Mouse (Mus musculus) thymus, postnatal 4 days (tissue): ENCODE results near the gene B830017H08Rik.

Source experiments
- DNase-seq: peaks from one replicate; pipeline ENCODE4 v3.0.0; 2021

The B830017H08Rik gene

GRCm38 (mm10) chr16:17853263-17853662, 20.3 kb downstream of the B830017H08Rik start:
- no peak for DNase-seq

- no peak for DNase-seq
Observed at GRCm38 (mm10) chr16:17857157-17857556, 24.2 kb downstream of the B830017H08Rik start.

GRCm38 (mm10) chr16:17858592-17858991, 25.7 kb downstream of the B830017H08Rik start:
- DNase-seq: peak; percentile 57

GRCm38 (mm10) chr16:17865293-17865692, 32.4 kb downstream of the B830017H08Rik start:
- no peak for DNase-seq

GRCm38 (mm10) chr16:17865770-17866169, 32.8 kb downstream of the B830017H08Rik start:
- DNase-seq: no peak

GRCm38 (mm10) chr16:17871248-17871647, 38.3 kb downstream of the B830017H08Rik start:
- no peak for DNase-seq

- no peak for DNase-seq
Observed at GRCm38 (mm10) chr16:17872995-17873394, 40.1 kb downstream of the B830017H08Rik start.

- no peak for DNase-seq
Observed at GRCm38 (mm10) chr16:17875174-17875573, 42.3 kb downstream of the B830017H08Rik start.

GRCm38 (mm10) chr16:17876096-17876495, 43.2 kb downstream of the B830017H08Rik start:
- no peak for DNase-seq

- DNase-seq: no peak
Observed at GRCm38 (mm10) chr16:17879571-17879970, 46.6 kb downstream of the B830017H08Rik start.

GRCm38 (mm10) chr16:17882196-17882595, 49.3 kb downstream of the B830017H08Rik start:
- DNase-seq: no peak

GRCm38 (mm10) chr16:17884116-17884515, 51.2 kb downstream of the B830017H08Rik start:
- DNase-seq: no peak
